Mouse (Mus musculus) left cerebral cortex, adult 18-20 months (tissue): Measurements from ENCODE around the gene Wipf2. TPM values are rescaled to one million over a fixed set of nuclear protein-coding genes. Genes with fewer than 3 reads are reported as not detected.

Experiments used
- DNase-seq, 2 experiments: peaks; one replicate each; pipeline ENCODE4 v3.0.0; 2021 to 2022; ENCODE audit warnings: low spot score in 2 of 2, mixed read lengths in 1 of 2
- total RNA-seq, 2 experiments: library from RNA; stranded (reverse); gene quantifications; 2 replicates each; pipeline ENCODE4 v1.2.3; 2021

The Wipf2 gene
- total RNA-seq, 2 experiments from 2014 or later, result 73.3 to 75.5 TPM

DNA sequence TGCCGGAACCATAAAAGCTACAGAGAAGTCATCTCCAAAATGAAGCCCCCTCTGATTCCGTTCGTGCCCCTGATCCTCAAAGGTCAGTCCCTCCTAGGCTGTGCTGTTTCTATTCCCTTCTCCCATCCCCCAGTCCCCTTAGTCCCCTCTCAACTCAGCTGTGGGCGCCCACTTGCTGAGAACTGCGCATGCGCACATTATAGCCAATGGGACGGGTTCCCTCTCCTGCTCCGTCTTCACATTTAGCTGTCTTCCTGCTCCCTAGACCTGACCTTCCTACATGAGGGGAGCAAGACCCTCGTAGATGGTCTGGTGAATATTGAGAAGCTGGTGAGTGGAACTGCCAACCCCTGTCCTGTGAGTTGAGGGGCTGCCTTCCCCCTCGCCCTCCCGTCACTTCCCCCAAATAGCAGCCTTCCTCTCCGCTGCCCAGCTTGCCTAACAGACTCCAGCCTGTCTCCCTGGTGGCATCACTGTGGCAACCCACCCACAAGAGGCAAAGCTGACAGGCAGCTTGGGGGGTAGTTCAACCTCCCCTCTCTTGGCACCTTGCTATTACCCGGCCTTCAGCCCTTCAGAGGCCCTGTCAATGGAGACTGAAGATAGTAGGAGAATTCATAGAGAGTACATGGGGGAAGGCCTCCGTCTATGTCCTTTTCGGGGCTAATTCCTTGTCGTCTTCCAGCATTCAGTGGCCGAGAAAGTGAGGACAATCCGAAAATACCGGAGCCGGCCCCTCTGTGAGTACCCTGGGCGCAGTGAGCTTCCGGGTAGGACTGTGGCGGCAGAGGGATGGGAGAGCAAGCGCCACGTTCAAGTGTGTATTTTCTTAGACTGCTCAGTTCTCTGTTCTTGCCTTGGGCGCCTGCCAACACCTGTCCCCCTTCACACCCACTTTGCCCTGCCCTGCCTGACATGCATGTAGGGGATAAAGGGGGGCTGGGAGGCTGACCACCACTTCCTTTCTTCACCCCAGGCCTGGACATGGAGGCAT lies 13.0 kb upstream of the Wipf2 start:
- DNase-seq, result no peak

DNA sequence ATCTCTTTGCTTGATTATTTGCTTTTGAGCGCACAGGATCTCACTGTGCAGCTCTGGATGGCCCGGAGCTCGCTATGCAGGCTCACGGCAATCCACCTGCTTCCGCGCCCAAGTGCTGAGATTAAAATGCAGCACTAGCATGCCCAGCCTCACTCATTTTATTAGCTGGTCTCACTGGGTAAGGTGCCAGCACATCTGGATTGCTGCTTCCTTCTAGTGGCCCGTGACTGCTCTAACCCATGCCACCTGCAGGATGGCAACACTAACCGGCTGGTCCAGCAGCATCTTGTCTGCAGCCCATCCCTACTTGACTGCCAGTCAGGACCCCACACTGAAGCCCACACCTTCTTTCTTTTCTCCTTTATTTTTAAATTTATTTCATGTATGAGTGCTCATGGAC lies 9.3 kb upstream of the Wipf2 start:
- DNase-seq, result no peak

DNA sequence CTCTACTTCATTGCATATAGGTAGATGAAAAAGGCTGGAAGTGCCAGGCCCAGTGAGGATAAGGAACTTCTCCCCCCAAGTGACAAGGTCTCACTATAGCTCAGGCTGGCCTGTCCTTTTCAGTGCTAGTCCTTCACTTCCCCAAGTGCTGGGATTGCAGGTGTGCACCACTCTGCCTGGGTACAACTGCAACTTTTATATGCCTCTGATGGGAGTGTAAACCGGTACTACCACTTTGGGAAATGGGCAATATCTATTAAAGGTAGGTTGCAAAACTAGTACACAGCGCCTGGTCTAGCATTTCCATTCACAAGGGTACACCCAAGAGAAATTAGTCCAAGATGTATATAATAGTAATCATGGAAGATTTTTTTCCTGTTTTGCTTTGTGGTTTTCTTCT lies 8.8 kb upstream of the Wipf2 start:
- no peak for DNase-seq

DNA sequence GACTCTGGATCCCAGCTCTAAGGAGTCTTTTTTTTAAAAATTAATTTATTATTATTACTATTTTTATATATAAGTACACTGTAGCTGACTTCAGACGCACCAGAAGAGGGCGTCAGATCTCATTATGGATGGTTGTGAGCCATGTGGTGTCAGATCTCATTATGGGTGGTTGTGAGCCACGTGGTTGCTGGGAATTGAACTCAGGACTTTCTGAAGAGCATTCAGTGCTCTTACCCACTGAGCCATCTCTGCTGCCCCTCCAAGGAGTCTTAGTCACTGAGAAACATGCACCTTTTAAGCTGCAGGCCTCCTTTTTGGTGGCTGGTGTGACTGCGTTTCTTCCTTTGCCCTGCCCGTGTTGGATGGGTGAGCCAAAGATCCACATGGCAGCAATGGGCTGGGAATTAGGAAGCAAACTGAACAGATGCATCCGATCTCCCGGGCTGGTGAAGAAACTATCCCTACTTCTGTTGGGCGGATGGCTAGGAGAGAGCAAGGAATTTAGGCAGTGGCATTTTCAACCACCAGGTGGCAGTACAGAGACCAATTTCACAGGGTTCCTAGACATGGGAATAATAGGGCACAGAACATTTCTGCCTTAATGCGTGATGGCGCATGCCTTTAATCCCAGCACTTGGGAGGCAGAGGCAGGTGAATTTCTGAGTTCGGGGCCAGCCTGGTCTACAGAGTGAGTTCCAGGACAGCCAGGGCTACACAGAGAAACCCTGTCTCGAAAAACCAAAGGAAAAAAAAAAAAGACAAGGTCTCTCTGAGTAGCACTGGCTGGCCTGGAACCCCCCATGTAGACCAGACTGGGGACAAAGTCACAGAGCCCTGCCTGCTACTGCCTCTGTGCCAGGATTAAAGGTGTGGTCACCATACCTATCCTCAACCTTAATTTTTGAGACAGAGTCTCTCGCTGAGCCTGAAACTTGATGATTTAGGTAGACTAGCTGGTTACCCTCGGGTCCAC lies 4.4 kb upstream of the Wipf2 start:
- peak; percentile 90 to 95 for DNase-seq

DNA sequence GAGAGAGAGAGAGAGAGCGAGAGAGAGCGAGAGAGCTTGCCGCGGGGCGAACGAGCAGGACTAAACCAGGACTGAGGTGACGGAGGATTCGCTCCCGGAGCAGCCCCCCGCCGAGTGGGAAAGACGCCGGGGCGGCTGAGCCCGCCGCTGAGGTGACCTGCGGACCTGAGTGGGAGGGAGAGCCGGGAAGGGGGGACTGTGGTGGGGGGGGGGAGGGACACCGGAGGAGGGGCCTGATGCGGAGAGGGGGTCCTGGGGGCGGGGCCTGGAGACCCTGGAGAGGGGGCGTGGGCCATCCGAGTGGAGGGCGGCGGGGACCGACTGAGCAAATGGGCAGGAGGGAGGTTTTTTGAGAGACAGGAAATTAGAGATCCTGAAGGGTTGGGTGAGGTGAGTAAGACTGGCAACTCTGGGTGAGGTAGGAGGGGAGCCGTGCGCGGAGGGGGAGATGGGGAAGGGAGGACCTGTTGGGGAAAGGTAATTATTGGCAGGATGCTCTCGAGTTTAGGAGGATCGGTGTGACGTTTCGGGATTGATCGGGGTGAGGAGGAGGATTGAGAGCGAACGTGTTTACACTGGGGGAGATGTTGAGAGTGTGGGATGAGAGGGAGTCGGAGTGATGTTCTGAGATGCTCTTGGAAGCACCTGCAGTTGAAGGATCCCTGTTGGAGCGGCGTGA lies 452 bp downstream of the Wipf2 start:
- peak in 1 of 2 experiments; percentile 49 for DNase-seq

DNA sequence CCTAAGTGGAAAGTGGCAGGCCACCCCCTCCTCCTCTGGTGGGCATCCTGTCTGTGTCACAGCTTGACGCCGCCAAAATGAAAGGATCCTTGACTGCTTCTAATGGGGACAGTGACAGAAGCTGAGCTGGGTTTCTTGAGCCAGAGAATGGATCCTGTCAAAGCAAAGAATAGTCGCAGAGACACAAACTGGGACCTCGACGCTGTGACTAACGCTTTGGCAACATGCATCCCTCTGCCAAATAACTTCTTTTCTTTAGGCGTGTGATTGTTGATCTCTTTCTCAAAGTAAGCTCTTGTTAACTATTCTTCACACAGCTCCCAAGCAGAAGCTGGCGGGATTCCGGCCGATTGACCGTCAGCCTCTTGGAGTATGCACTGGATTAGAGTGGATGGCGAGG lies 3.9 kb downstream of the Wipf2 start:
- DNase-seq, result no peak

DNA sequence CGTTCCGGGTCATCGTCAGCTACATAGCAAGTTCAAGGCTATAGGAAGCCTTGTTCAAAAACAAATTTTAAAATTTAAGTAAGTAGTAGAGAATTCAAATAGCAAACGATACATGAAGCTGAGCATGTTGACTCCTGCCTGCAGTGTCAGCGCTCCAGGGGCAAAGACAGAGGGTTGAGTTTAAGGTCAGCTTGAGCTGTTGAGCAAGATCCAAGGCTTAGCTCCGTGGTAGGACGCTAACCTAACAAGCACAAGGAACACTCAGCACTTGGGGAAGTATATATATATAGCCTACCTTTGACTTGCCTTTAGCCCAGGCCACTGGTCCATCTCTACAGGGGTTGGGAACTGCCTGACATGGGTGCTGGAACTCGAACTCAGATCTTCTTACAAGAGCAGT lies 6.5 kb downstream of the Wipf2 start:
- no peak for DNase-seq

DNA sequence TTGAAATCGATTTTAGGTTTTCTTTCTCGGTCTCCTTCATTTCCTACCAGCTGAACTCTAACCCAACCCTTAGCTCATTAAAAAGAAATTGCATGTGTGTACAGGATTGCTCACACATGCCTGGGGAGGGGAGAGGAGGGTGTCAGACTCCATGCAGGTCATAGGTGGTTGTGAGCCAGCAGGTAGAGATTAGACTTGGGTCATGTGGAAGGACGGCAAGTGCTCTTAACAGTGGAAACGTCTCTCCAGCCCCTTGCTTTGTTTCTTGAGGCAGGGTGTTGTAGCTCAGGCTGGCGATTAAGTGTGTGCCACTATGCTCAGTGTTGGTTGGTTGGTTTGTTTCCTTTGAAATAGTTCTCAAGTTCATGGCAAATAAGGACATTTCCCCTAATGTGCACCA lies 7.4 kb downstream of the Wipf2 start:
- no peak for DNase-seq

DNA sequence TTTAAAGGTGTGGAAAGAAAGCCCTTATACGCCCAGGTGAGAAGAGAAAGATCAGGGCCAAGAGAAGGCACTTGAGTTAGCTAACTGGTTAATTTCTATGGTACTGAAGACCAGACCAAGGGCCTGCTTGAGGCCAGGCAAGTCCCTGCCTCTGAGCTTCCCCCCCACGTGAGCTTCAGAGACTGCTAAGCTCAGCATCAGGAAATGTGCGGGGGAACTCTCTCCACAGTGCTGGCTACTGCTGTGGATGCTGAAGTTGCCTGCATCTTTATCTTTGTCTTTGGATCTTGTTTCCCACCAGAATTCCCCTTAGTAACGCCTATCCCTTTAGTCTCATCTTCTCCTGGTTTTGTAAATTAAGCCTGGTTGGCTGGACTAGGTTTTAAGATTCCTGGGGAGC lies 8.0 kb downstream of the Wipf2 start:
- DNase-seq, result no peak

DNA sequence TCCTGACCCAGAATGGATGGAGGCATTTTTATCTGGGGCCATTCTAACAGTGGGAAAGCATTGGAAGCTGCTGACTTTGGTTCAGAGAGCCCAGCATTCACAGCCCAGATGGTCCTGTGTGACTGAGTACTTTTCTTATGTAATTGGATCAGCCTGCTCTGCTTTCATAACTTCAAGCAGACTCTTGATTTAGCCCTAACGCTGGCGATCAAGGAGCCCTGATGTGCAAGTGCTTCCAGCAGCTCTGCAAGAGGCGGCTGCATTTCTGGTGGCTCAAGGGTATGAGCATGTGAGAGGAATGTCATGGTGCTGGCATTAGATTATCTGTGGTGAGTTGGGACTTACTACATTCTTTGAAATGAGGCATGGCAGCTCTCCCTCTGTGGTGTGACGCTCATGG lies 8.6 kb downstream of the Wipf2 start:
- DNase-seq, result peak; percentile 67 to 77

DNA sequence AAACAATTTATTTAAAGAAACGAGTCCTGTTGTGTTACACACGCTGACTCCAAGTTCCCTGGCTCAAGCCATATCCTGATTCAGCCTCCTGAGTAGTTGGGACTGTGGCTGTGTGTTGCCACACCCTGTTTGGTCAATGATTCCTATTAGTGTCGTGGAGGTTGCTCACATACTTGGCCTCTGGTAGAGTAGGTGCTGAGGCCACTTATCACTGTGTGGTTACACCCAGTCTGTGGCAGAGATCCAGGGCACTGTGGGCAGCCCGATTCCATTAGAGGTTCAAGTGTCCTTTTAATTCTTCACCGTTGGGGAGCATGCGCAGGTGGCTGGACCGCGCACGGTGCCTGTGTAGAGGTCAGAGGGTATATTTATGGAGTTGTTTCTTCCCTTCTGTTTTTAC lies 10.5 kb downstream of the Wipf2 start:
- DNase-seq, result no peak

DNA sequence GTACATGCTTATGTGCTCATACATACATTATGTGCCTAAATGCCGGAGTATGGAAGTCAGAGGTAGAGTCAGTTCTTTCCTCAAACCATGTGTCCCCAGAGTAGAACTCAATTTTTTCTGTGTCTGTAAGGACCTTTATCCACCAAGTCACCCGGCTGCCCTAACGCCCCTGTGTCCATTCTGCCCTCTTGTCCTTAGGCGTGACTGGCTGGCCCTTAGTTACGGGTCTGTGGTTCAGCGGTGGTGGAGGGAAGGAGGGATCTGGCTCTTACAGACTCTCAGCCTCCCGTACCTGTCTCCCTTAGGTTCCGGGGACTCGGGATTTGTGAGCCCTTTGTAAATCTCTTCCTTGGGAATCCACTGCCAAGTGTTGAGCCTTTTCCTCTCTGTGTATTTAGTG lies 13.6 kb downstream of the Wipf2 start:
- no peak for DNase-seq

DNA sequence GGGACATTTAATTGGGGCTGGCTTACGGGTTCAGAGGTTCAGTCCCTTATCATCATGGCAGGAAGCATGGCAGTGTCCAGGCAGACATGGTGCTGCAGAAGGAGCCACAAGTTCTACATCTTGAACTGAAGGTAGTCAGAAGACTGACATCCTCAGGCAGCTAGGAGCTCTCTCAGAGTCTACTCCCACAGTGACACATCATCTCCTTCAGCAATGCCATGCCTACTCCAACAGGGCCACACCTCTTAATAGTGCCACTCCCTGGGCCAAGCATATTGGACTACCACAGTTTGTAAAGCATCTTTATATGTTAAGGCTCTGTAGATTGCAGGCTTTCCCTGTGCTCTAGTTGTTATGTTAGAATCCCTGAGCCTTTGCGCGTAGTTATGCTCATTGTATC lies 24.3 kb downstream of the Wipf2 start:
- DNase-seq, result no peak

DNA sequence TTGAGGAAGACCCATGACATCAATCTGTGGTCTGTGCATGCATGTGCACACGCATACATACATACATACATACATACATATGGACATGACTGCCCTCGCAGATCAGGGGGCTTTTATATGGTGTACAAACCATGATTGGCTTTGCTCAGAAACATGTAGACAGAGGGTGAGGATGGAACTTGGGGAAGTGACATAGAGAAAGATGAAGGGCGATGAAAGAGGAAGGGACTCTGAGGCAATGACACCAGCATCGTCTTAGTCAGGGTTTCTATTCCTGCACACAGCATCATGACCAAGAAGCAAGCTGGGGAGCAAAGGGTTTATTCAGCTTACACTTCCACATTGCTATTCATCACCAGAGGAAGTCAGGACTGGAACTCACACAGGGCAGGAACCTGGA lies 25.6 kb downstream of the Wipf2 start:
- no peak for DNase-seq

DNA sequence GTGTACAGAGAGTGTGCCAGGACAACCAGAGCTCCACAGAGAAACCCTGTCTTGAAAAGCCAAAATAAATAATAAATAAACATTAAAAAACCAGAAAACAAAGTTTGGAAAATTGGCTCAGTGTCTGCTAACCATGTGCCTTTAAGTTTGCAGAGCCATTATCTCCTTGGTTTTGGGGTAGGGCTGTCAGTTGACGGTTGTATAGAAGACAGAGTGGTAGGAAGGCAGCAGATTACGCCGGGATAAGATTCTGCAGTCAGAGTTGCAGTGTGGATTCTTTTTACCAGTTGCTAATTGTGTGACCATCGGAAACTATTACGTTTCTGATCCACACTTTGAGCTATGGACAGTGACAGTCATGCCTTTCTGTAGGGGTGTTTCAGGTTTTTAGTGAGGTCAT lies 26.5 kb downstream of the Wipf2 start:
- no peak for DNase-seq

DNA sequence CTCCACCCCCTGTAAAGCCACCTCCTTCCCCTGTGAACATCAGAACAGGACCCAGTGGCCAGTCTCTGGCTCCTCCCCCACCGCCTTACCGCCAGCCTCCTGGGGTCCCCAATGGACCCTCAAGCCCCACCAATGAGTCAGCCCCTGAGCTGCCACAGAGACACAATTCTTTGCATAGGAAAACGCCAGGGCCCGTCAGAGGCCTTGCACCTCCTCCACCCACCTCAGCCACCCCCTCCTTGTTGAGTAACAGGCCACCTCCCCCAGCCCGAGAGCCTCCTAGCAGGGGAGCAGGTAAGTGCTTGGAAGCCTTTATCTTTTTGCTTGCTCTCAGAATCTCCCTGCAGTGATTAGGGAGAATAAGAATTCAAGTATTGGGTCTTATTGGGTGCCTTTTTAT lies 29.0 kb downstream of the Wipf2 start:
- no peak for DNase-seq

DNA sequence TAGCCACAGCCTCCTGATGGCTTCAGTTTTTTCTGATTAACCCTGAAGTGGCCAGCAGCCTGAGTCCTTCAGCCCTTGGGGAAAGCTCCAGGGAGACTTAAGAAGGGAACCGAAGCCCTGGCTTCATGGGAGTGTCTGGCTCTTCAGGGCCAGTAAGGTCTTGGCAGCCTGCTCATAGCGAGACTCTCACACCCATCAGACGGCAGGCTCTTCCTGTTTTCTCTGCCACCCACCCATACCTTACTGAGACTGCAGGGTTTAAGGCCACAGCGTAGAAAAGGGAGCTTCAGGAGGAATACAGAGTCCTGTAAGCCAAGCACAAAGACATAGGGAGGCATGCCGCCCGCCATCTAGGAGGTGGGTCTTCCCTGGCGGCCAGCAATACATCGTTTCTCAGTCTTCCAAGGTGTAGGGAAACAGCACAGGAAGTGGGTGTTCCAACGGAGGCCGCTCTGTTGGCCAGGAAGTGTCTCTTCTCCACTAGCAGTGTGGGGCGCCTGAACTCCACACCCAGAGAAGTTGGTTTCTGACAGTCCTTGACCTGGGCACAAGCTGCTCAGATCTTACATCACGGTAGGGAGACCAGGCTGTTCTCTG lies 37.2 kb downstream of the Wipf2 start:
- no peak for DNase-seq

DNA sequence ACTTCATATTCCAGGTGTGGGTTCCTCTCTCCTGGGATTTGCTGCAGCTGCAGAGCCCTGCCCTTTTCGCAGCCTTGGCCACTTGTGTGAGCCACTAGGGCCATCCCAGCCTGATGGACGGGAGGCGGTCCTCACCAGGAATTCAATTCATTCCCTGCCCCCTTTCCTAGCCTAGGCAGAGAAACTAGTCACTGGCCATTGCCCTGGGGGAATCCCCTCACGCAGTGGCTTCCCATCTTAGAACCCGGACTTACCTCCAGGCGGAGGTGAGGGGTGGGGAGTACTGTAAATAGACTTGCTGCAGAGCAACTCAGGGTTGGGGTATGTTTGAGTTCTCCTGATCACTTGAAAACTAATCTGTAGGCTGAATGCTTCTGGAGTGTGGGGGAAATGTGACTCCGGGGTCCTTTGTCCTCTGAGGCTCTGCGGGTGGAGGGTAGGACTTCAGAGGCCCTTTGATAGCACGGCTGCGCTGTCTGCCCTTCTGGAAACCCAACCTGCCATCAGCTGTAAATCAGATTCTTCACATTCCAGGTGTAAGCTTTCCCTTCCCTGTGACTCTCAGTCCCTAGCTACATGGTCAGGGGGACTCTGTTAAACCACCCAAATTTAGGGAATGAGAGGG lies 39.3 kb downstream of the Wipf2 start:
- no peak for DNase-seq

DNA sequence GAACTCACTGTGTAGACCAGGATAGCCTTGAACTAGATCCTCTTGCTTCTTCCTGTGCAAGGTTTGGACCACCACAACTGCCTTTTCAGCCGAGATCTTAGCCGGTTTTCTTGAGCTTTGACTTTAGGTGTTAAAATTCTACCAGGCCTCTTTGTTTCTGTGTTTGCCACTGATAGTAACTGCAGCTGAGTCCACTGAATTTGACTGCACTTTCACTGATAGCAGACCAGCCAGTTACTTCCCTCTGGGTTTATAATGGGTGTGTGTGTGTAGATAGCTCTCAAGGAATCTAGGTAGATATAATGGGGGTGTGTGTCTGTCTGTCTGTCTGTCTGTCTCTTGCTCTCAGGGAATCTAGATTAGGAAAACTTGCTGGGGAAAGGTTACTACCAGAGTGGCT lies 41.1 kb downstream of the Wipf2 start:
- DNase-seq, result no peak

DNA sequence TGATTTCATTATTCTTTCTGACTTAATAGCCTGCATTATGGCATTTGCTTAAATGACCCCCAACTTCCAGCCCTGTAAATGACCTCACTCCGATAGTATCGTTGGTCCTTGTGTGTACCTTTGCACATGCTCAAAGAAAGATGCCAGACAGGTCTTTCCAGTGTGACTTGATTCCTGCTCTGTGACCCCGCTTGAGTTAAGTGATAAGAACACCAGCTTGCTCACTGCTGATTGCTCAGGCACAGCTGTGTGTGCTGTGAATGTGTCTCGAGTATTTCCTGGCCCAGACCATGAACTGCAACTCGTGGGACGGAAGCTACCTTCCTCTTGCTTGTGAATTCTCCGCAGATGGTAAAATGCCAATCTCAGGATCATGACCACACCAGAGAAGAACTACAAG lies 41.6 kb downstream of the Wipf2 start:
- no peak for DNase-seq

DNA sequence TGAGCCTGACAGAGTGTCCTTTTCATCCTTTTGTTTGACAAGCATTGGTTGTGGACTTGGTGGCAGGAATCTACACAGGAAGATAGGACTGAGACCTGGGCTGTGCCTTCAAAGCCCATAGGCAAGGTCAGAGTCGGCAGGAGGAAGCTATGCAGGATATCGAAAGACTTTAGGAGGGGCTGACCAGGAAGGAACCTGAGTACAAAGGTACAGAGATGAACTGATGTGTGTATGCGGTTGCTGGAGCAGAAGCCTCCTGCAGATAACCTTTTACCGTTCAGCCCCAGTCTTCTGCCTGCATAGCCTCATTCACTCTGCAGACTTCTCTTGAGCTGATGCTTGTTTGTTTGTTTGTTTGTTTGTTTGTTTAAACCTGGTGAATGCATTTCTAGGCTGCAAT lies 42.1 kb downstream of the Wipf2 start:
- no peak for DNase-seq
